Mouse (Mus musculus) ovary, postnatal 14 days (tissue): ENCODE results near the gene Ube2g2.

Source experiments
- DNase-seq: peaks from one replicate; pipeline ENCODE4 v3.0.0; 2022; ENCODE audit warnings: low spot score

Gene Ube2g2

DNA sequence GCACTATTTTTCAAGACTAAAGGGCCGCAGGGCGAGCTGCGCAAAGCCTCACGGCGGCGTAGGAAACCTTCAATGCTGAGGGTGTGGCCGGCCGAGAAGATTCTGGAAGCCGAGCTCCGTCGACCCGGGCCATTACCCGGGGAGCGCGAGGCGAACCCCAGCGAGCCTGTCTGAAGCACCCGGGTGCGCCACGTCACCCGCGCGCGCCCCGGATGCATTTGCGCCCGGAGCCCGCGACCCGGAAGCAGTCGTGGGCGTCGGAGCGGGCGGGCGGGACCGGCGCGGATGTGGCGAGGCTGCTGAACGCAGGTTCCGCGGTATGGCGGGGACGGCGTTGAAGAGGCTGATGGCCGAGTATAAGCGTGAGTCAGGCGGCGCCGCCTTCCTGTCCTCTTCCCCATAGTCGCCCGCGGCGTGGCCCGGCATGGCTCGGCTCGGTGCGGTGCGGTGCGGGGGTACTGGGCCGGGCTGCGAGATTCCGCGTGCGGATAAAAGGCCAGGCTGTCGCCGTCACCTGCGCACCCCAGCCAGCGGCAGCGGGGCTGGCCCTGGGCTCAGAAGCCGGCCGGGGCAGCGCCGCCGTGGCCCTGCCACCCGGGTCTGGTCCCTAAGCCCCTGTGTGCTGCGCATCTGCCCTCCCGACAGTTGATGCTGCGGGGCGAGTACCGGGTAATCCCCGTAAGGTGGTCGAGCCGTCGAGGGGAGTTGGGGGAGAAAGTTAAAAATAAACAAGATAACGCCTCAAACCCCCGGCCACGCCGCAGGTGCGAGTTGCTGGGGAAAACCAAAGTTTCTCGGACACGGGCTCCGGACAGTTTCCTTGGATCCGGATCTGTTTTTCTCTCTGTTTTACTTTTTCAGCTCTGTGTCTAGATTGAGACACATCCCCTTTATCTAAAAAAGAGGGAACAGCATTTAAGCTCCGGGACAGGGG is at the start of gene Ube2g2:
Ube2g2 (plus strand) TSS at position 221 of the 934 bp plus-strand sequence.
- DNase-seq = peak; percentile 95

DNA sequence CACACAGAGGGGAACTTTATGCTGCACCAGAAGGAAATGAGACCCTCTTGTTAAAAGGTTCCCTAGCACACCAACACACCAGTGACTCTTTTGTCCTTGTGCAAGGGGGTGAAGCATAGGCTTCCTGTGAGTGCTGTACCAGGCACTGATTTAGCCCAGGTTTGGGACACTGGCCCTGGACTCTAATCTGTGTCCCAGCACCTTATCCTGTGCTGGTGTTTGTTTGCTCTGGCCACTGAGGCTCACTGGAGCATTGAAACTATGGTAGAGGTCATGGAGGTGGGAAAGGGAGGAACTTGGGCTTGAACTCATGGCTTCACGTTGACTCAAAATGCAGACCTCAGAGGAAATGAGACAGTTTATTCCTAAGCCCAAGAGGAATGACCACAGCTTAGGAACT is 48.9 kb upstream of the Ube2g2 start:
- DNase-seq = no peak

GRCm38 (mm10) chr10:77580027-77580920 is 41.8 kb upstream of the Ube2g2 start:
- peak; percentile 11 for DNase-seq

- DNase-seq = no peak
These were observed 41.1 kb upstream of the Ube2g2 start for GRCm38 (mm10) chr10:77581023-77581407.

GRCm38 (mm10) chr10:77581408-77582284 is 40.4 kb upstream of the Ube2g2 start, which contains the start of gene Pttg1ip:
Gene Pttg1ip, plus strand, starts transcription at chr10:77581720.
- peak; percentile 92 for DNase-seq

- DNase-seq = no peak
These were observed 39.8 kb upstream of the Ube2g2 start for GRCm38 (mm10) chr10:77582285-77582618.

GRCm38 (mm10) chr10:77583795-77584422 is 38.2 kb upstream of the Ube2g2 start:
- no peak for DNase-seq

DNA sequence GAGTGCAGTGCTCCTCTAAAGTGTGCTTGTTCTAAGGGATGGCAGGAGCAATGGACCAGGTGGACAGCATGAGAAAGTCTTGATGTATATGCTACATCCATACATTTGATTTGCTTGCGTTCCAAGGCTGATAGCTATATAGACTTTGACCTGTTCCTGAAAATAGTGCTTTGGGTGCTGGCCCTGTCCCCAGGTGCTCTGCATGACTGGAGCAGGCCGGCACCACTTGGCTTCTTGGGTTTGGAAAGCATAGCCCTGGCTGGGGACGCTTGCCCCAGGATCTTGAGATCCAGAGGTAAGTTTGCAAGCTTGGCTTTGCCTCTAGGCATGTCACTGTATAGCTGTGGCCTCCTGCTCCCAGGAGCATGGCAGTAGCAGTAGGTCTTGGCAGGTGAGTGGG is 35.4 kb upstream of the Ube2g2 start:
- no peak for DNase-seq

DNA sequence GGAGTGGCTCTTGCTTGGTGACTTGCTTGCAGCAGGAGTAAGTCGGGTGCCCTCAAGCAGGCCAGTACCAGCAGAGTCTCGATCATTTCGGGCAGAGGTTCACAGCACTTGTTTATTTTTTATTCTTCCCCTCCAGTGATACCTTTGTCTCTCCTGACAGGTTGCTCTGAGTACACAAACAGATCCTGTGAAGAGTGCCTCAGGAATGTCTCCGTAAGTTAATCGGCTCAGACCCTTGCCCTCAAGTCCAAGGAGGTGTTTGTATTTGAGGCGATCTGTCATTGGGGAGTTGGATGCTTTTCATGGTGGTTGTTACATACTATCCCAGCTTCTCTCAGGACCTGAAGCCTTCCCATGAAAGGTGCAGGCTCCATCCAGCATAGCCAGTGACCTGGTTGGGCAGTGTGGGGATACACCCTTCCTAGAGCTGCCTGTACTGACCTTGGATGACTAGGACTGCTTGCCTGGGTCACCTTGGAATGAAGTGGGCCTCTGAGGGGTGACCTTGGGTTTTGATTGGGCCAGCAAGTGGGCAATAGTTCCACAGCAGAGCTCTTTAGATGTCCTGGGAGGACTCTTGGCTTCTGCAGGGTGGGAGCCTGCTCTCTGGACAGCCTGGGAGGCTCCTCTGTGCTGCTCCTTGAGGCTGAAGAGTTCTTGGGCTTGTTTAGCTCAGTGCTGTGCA is 34.8 kb upstream of the Ube2g2 start:
- DNase-seq = no peak

- DNase-seq = no peak
These were observed 34.0 kb upstream of the Ube2g2 start for GRCm38 (mm10) chr10:77588036-77588435.

DNA sequence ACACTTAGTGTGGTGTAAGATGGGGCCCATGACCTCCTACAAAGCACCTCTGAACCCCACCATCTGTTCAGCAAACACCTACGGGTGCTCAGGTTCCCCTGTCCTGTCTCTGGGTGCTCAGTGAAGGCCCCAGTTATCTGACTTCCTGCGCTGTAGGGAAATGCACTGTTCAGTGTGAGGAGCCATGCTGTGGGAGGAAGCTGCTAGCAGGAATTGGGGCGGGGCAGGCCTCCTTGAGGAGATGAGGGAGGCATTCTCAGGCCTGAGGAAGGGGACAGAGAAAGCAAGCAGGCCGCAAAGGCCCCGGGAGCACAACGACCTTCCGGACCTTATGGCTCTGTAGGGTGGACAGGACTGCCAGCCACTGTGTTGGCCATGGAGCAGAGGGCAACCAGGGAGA is 33.0 kb upstream of the Ube2g2 start:
- DNase-seq = no peak

- no peak for DNase-seq
These were observed 32.3 kb upstream of the Ube2g2 start for GRCm38 (mm10) chr10:77589749-77590148.

GRCm38 (mm10) chr10:77590812-77591211 is 31.3 kb upstream of the Ube2g2 start:
- peak; percentile 42 for DNase-seq

- DNase-seq = no peak
These were observed 30.5 kb upstream of the Ube2g2 start for GRCm38 (mm10) chr10:77591546-77591945.

GRCm38 (mm10) chr10:77596060-77596459 is 26.0 kb upstream of the Ube2g2 start:
- DNase-seq = no peak

GRCm38 (mm10) chr10:77603021-77603420 is 19.1 kb upstream of the Ube2g2 start:
- DNase-seq = no peak

DNA sequence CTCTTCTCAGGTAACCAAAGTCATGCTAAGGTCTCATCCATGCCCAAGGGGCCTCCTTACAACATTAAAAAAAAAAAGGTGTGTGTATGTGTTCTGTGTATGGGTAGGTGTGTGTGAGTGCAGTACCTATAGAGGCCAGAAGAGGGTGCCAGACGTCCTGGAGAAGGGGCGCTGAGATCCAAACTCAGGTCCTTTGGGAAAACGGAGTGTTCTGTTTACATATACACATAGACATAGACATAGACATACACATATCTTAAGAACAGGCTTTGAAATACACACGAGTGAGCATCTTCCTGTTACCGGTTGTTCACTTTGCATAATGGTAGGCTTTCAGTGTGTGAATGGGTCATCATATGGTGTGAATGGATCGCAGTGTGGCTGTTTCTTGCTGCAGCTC is 18.0 kb upstream of the Ube2g2 start:
- DNase-seq = no peak

DNA sequence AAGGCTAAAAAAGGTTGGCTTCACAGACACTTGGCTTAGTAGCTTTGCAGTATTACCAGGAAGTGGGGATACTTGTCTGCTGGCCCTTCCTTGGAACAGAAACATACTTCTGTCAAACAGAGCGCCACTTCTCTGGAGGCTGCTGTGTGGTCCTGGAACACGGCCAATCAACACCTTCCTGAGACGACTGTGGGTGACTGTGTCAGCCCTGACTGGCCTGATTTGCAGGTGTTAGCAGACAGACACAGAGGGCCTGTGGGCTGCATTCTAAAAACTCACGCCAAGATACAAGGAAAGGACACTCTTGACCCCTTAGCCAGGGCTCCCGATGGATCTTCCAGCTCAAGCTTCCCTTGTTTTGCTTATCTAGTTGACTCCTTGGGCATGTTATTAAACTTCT is 17.1 kb upstream of the Ube2g2 start:
- no peak for DNase-seq

GRCm38 (mm10) chr10:77605368-77605767 is 16.7 kb upstream of the Ube2g2 start:
- no peak for DNase-seq

- DNase-seq = peak; percentile 98
These were observed 15.9 kb upstream of the Ube2g2 start, which contains the start of the genes Sumo3 and Gm49325 for GRCm38 (mm10) chr10:77605908-77606826. Gene Sumo3, plus strand, starts transcription at chr10:77606097. Gene Gm49325, plus strand, starts transcription at chr10:77606197.
